Mouse (Mus musculus): Measurements from ENCODE around the gene Man2a1.

GRCm38 (mm10) chr17:64573981-64574380, 26.6 kb upstream of the Man2a1 start:
- TF ChIP-seq POLR2A (IDR thresholded peaks at IDR 0.05; ENCODE audit: control insufficient read depth, extremely low read depth, insufficient read depth, low read length, poor library complexity), result no peak
- TF ChIP-seq CTCF (IDR thresholded peaks at IDR 0.05; ENCODE audit: borderline replicate concordance, control insufficient read depth, extremely low read depth, insufficient read depth, low read length, poor library complexity), result no peak
